Mouse (Mus musculus): Measurements from ENCODE around the gene Zfp654. TPM values are rescaled to one million over a fixed set of nuclear protein-coding genes. Genes with fewer than 3 reads are reported as not detected.

Zfp654 gene
- total RNA-seq (2014; rRNA removed) (13.8 and 13.9 TPM in 2 replicates), polyA plus RNA-seq (2015; fragmentation: Nextera tagmentation; extraction: Ambion mirVana) (2.2 and 2.6 TPM in 2 replicates)

GRCm38 (mm10) chr16:64851563-64852362, at the start of gene Zfp654, which contains the start of gene Cggbp1:
Gene Zfp654 (minus strand): TSS chr16:64851652.
Gene Cggbp1 (plus strand): TSS chr16:64851996.
- peak; percentile 2; the same call in 1 of the 2 replicates for TF ChIP-seq CTCF (IDR thresholded peaks at IDR 0.05; ENCODE audit: low read depth)
- WGBS = 2% methylated on average over 78 of the region's 85 CpGs
- DNase-seq = peak; percentile 99
- Histone ChIP-seq H3K4me2 (ENCODE audit: low read depth) (peak within 1 kb of the TSS; percentile 95), H3K9me3 (ENCODE audit: low read length) (no peaks in the 10 kb centered on the region), H3K4me1 (ENCODE audit: insufficient read depth) (peaks cover 14% of the 10 kb centered on the region), H3K27me3 (ENCODE audit: insufficient read depth, low read length) (no peaks in the 10 kb centered on the region), H3K4me3 (ENCODE audit: low read depth, low read length) (peak within 1 kb of the TSS; percentile 96), H3K27ac (ENCODE audit: low read depth, low read length) (peak within 1 kb of the TSS; percentile 96), H3K9ac (peak within 1 kb of the TSS; percentile 85), H3K36me3 (ENCODE audit: insufficient read depth) (peaks cover 11% of the 10 kb centered on the region)
- ATAC-seq = peak; percentile 100

GRCm38 (mm10) chr16:64899084-64899483, 47.6 kb upstream of the Zfp654 start:
- Histone ChIP-seq H3K4me1 (ENCODE audit: insufficient read depth) (no peaks in the 10 kb centered on the region), H3K9me3 (ENCODE audit: low read length) (no peaks in the 10 kb centered on the region), H3K4me3 (ENCODE audit: low read depth, low read length) (no peak overlapping the region), H3K9ac (no peak overlapping the region), H3K27me3 (ENCODE audit: insufficient read depth, low read length) (no peaks in the 10 kb centered on the region), H3K36me3 (ENCODE audit: insufficient read depth) (no peaks in the 10 kb centered on the region), H3K4me2 (ENCODE audit: low read depth) (no peak overlapping the region), H3K27ac (ENCODE audit: low read depth, low read length) (no peak overlapping the region)
- 88% methylated on average over 2 of the region's 2 CpGs for WGBS
- peak; percentile 23; the same call in 1 of the 2 replicates for TF ChIP-seq CTCF (IDR thresholded peaks at IDR 0.05; ENCODE audit: low read depth)
- no peak for ATAC-seq
- DNase-seq = no peak

GRCm38 (mm10) chr16:64889496-64889895, 38.0 kb upstream of the Zfp654 start:
- WGBS = 97% methylated on average over 3 of the region's 3 CpGs

GRCm38 (mm10) chr16:64885547-64885946, 34.1 kb upstream of the Zfp654 start:
- Histone ChIP-seq H3K4me1 (ENCODE audit: insufficient read depth) (no peaks in the 10 kb centered on the region), H3K36me3 (ENCODE audit: insufficient read depth) (no peaks in the 10 kb centered on the region), H3K27me3 (ENCODE audit: insufficient read depth, low read length) (no peaks in the 10 kb centered on the region), H3K4me3 (ENCODE audit: low read depth, low read length) (no peak overlapping the region), H3K4me2 (ENCODE audit: low read depth) (no peak overlapping the region), H3K9ac (no peak overlapping the region), H3K9me3 (ENCODE audit: low read length) (no peaks in the 10 kb centered on the region), H3K27ac (ENCODE audit: low read depth, low read length) (no peak overlapping the region)
- ATAC-seq (no peak), DNase-seq (no peak)
- WGBS = 46% methylated on average over 4 of the region's 4 CpGs
- no peak for TF ChIP-seq CTCF (IDR thresholded peaks at IDR 0.05; ENCODE audit: low read depth)

More at GRCm38 (mm10) chr16:64889496-64889895, 38.0 kb upstream of the Zfp654 start:
- no peaks in the 10 kb centered on the region for H3K27me3 ChIP-seq (ENCODE audit: insufficient read depth, low read length)
- H3K4me1 ChIP-seq (ENCODE audit: insufficient read depth) = no peaks in the 10 kb centered on the region
- H3K9me3 ChIP-seq (ENCODE audit: low read length) = no peaks in the 10 kb centered on the region
- no peaks in the 10 kb centered on the region for H3K36me3 ChIP-seq (ENCODE audit: insufficient read depth)
- no peak overlapping the region for H3K27ac ChIP-seq (ENCODE audit: low read depth, low read length)
- no peak overlapping the region for H3K4me2 ChIP-seq (ENCODE audit: low read depth)
- DNase-seq (no peak), ATAC-seq (no peak)
- TF ChIP-seq CTCF (IDR thresholded peaks at IDR 0.05; ENCODE audit: low read depth) = no peak
- no peak overlapping the region for H3K9ac ChIP-seq
- H3K4me3 ChIP-seq (ENCODE audit: low read depth, low read length) = no peak overlapping the region

- H3K27me3 ChIP-seq (ENCODE audit: insufficient read depth, low read length) = no peaks in the 10 kb centered on the region
- no peak overlapping the region for H3K4me3 ChIP-seq (ENCODE audit: low read depth, low read length)
- no peak overlapping the region for H3K4me2 ChIP-seq (ENCODE audit: low read depth)
- no peaks in the 10 kb centered on the region for H3K36me3 ChIP-seq (ENCODE audit: insufficient read depth)
- ATAC-seq (no peak), DNase-seq (no peak)
- H3K4me1 ChIP-seq (ENCODE audit: insufficient read depth) = no peaks in the 10 kb centered on the region
- no peak overlapping the region for H3K27ac ChIP-seq (ENCODE audit: low read depth, low read length)
- no peaks in the 10 kb centered on the region for H3K9me3 ChIP-seq (ENCODE audit: low read length)
- H3K9ac ChIP-seq = no peak overlapping the region
- no peak for TF ChIP-seq CTCF (IDR thresholded peaks at IDR 0.05; ENCODE audit: low read depth)
- 32% methylated on average over 3 of the region's 3 CpGs for WGBS
These were observed 33.7 kb upstream of the Zfp654 start for GRCm38 (mm10) chr16:64885142-64885541.

- no peak for DNase-seq
- no peak overlapping the region for H3K4me3 ChIP-seq (ENCODE audit: low read depth, low read length)
- H3K4me2 ChIP-seq (ENCODE audit: low read depth) = no peak overlapping the region
- no peak for ATAC-seq
- H3K9ac ChIP-seq = no peak overlapping the region
- H3K9me3 ChIP-seq (ENCODE audit: low read length) = no peaks in the 10 kb centered on the region
- 21% methylated on average over 3 of the region's 3 CpGs for WGBS
- no peak overlapping the region for H3K27ac ChIP-seq (ENCODE audit: low read depth, low read length)
- no peaks in the 10 kb centered on the region for H3K27me3 ChIP-seq (ENCODE audit: insufficient read depth, low read length)
- no peak for TF ChIP-seq CTCF (IDR thresholded peaks at IDR 0.05; ENCODE audit: low read depth)
- H3K4me1 ChIP-seq (ENCODE audit: insufficient read depth) = no peaks in the 10 kb centered on the region
- H3K36me3 ChIP-seq (ENCODE audit: insufficient read depth) = no peaks in the 10 kb centered on the region
These were observed 33.0 kb upstream of the Zfp654 start for GRCm38 (mm10) chr16:64884420-64884838.

- no peak overlapping the region for H3K27ac ChIP-seq (ENCODE audit: low read depth, low read length)
- no peak for TF ChIP-seq CTCF (IDR thresholded peaks at IDR 0.05; ENCODE audit: low read depth)
- ATAC-seq (no peak), DNase-seq (no peak)
- 75% methylated on average over 5 of the region's 5 CpGs for WGBS
- no peaks in the 10 kb centered on the region for H3K4me1 ChIP-seq (ENCODE audit: insufficient read depth)
- H3K9me3 ChIP-seq (ENCODE audit: low read length) = no peaks in the 10 kb centered on the region
- no peaks in the 10 kb centered on the region for H3K27me3 ChIP-seq (ENCODE audit: insufficient read depth, low read length)
- H3K4me3 ChIP-seq (ENCODE audit: low read depth, low read length) = no peak overlapping the region
- H3K9ac ChIP-seq = no peak overlapping the region
- no peaks in the 10 kb centered on the region for H3K36me3 ChIP-seq (ENCODE audit: insufficient read depth)
- no peak overlapping the region for H3K4me2 ChIP-seq (ENCODE audit: low read depth)
These were observed 32.4 kb upstream of the Zfp654 start for GRCm38 (mm10) chr16:64883896-64884295.
